Mouse (Mus musculus) urinary bladder, postnatal 14 days (tissue): ENCODE measurements around the gene Smarcc1.

Experiments used
- DNase-seq: peaks from one replicate; pipeline ENCODE4 v3.0.0; 2021; ENCODE audit warnings: low spot score

Gene Smarcc1

DNA sequence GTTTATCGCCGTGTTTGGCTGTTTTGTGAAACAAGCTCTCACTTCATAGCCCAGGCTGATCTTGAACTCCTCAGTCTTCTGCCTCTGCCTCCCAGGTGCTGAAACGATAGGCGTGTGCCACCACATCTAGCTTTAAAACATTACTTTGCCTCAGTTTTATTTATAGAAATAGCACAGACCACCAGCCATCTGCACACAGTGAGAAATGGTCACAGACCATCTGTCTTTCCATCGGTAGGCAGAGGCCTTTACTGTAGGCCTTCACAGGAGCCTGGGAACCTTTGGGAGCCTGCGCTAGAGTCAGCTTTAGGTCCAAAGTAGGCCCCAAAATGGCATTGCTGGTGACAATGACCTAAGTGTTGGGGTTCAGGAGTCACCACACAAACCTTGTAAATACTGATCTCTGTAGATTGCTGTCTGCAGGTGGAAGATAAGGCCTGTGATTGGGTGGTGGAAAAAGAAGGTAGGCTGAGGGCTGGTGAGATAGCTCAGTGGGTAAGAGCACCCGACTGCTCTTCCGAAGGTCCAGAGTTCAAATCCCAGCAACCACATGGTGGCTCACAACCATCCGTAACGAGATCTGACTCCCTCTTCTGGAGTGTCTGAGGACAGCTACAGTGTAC lies 166.7 kb downstream of the Smarcc1 start:
- DNase-seq, result no peak

DNA sequence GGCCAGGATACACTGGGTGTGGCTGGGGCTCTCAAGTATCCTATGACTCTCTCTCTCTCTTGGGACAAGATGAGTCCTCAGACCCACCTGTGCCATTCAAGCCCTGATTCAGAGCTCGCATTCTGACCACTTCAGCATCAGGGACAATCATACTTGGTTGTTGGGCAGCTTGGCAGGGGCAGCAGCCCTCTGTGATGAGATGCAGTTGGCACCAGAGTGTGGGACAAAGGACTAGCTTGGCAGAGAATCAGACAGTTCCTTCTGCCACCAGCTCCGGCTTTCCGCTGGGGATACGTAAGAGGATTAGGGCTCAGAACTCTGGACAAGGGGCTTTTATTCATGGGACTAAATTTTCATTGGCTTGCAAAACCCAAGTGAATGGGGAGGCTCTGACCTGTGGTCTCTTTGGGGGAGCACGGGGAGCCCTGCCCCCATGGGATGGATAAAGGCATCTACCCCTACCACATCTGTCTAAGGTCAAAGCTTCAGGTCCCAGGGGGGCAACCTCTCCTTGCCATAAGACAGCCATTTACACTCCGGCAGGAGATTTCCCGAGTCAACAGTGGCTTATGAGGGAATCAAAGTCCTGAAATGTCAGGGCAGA lies 169.9 kb downstream of the Smarcc1 start:
- DNase-seq, result no peak
